Mouse (Mus musculus) cortical plate, adult 2 months (tissue): ENCODE measurements around the gene Tbc1d1. TPM values are rescaled to one million over a fixed set of nuclear protein-coding genes. Genes with fewer than 3 reads are reported as not detected.

Source experiments
- H3K27ac ChIP-seq: fragments of 200-500 bp; 2 replicates; pipeline ENCODE4 v1.5.1; 2012; ENCODE audit warnings: low read length, control low read depth, inconsistent platforms; ENCODE audit not compliant: insufficient read depth
- H3K4me1 ChIP-seq: fragments of 200-500 bp; 2 replicates; pipeline ENCODE4 v1.6.1; 2011; ENCODE audit warnings: low read length; ENCODE audit not compliant: control insufficient read depth, insufficient read depth
- H3K4me3 ChIP-seq: fragments of 200-500 bp; 2 replicates; pipeline ENCODE4 v1.5.1; 2011; ENCODE audit warnings: mild to moderate bottlenecking, low read length, control low read depth; ENCODE audit not compliant: insufficient read depth
- CTCF ChIP-seq: fragments of 200-500 bp; IDR thresholded peaks from 2 replicates; pipeline ENCODE4 v1.5.1; 2011; ENCODE audit warnings: mild to moderate bottlenecking, control low read depth, low read length; ENCODE audit not compliant: insufficient read depth; ENCODE audit errors: extremely low read depth
- POLR2A ChIP-seq: fragments of 200-500 bp; IDR thresholded peaks from 2 replicates; pipeline ENCODE4 v1.6.1; 2011; ENCODE audit warnings: mild to moderate bottlenecking, low read length, control low read depth; ENCODE audit not compliant: insufficient read depth; ENCODE audit errors: extremely low read depth
- polyA plus RNA-seq: library from polyadenylated mRNA; depleted of rRNA; stranded (reverse); fragments of >200 nt; gene quantifications from 2 replicates; pipeline ENCODE4 v1.2.3, GENCODE M21; 2012

The Tbc1d1 gene
- polyA plus RNA-seq, 1 experiment: 13.8 TPM

GRCm38 (mm10) chr5:64382451-64383057 lies 226.4 kb downstream of the Tbc1d1 start:
- peak; percentile 93 for TF ChIP-seq CTCF
- no peak for TF ChIP-seq POLR2A
- Histone ChIP-seq H3K4me3 (no peak overlapping the region), H3K4me1 (no peaks in the 10 kb centered on the region; the same call in 1 of the 2 replicates), H3K27ac (no peak overlapping the region)

DNA sequence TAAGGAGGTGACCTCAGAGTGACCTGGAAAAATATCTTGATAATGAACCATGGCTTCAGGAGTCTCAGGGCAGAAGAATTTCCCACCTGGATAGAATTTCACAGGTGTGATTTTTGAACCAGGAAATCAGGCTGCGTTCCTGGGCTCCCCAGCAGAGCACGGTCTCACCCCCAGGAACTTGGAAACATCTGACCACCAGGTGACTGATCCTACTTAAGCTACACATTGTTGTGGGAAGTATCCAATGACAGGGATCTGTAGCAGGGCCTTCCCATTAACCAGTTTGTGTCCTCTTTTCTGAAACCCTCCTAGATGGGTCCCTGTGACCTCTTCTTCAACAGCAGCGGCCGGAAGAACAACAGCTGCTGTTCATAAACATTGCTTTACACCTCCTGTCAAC lies 227.1 kb downstream of the Tbc1d1 start:
- TF ChIP-seq POLR2A (no peak), CTCF (no peak)
- H3K27ac ChIP-seq: no peak overlapping the region
- no peak overlapping the region for H3K4me3 ChIP-seq
- no peaks in the 10 kb centered on the region for H3K4me1 ChIP-seq

GRCm38 (mm10) chr5:64384546-64384945 lies 228.4 kb downstream of the Tbc1d1 start:
- H3K4me1 ChIP-seq: no peaks in the 10 kb centered on the region
- TF ChIP-seq POLR2A: no peak
- TF ChIP-seq CTCF: no peak
- H3K4me3 ChIP-seq: no peak overlapping the region
- no peak overlapping the region for H3K27ac ChIP-seq

- Histone ChIP-seq H3K27ac (no peak overlapping the region), H3K4me1 (no peaks in the 10 kb centered on the region), H3K4me3 (no peak overlapping the region)
- TF ChIP-seq POLR2A (no peak), CTCF (no peak)
Measured at GRCm38 (mm10) chr5:64386996-64387395, 230.9 kb downstream of the Tbc1d1 start.

- Histone ChIP-seq H3K4me3 (no peak overlapping the region), H3K27ac (no peak overlapping the region), H3K4me1 (no peaks in the 10 kb centered on the region; the same call in 1 of the 2 replicates)
- TF ChIP-seq POLR2A: no peak
- TF ChIP-seq CTCF: no peak
Measured at GRCm38 (mm10) chr5:64389202-64389929, 233.3 kb downstream of the Tbc1d1 start.

DNA sequence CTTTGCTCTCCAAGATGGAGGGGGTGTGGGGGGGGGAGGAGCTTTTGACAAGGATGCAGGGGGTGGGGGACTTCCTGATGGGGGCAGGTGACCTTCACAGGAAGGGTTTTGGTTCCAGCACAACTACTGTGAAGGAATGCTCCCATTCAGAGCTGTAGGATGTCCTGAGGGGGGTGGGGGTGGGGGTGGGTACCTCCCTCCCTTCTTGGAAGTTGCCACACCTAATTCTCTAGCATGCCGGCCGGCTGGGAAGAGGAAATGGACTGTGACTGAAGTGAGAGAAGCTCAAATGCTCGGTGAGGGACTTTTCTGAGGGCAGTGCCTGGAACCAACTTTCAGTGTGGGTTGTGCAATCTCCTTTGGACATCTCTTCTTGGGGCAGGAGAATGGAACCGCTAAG lies 235.2 kb downstream of the Tbc1d1 start:
- Histone ChIP-seq H3K4me3 (no peak overlapping the region), H3K4me1 (no peaks in the 10 kb centered on the region; the same call in 1 of the 2 replicates), H3K27ac (no peak overlapping the region)
- TF ChIP-seq CTCF (no peak), POLR2A (no peak)

DNA sequence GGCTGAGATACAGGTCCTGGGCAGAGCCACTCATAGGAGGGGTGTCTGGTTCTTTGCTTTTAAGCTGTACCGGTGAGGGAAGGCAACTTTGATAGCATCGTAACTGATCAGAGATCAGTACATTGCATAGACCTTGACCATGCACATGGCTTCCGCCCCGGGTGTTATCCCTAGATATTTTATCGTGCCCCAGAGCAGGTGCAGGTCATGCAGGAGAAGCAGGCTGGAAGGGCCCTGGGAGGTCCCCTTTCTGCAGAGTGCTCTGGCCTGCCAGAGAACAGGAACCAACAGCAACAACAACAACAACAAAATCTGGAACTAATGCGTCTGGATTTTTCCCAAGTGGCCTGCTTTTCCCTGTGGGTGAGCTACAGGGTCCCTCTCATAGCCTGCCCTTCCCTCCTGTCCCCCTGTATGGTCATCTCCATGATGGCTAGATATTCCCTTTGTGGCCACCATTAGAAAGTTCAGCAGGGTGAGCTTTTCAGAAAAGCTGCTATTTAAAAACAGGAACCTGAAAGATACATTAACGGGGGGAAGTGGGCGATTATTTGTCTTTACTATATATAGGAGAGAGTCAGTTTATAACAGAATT lies 236.4 kb downstream of the Tbc1d1 start:
- TF ChIP-seq POLR2A (no peak), CTCF (no peak)
- H3K4me1 ChIP-seq: no peaks in the 10 kb centered on the region; the same call in 1 of the 2 replicates
- H3K27ac ChIP-seq: no peak overlapping the region
- H3K4me3 ChIP-seq: no peak overlapping the region

- Histone ChIP-seq H3K4me1 (no peaks in the 10 kb centered on the region; the same call in 1 of the 2 replicates), H3K4me3 (no peak overlapping the region), H3K27ac (no peak overlapping the region)
- no peak for TF ChIP-seq POLR2A
- no peak for TF ChIP-seq CTCF
Measured at GRCm38 (mm10) chr5:64393530-64393929, 237.4 kb downstream of the Tbc1d1 start.

GRCm38 (mm10) chr5:64398155-64398554 lies 242.1 kb downstream of the Tbc1d1 start:
- TF ChIP-seq CTCF (no peak), POLR2A (no peak)
- H3K4me3 ChIP-seq: no peak overlapping the region
- no peak overlapping the region for H3K27ac ChIP-seq
- no peaks in the 10 kb centered on the region; the same call in 1 of the 2 replicates for H3K4me1 ChIP-seq
